Mouse (Mus musculus): ENCODE data around the gene Bcl2.

Bcl2 gene

GRCm38 (mm10) chr1:106583245-106584241 lies 130.5 kb downstream of the Bcl2 start:
- DNase-seq, result no peak

DNA sequence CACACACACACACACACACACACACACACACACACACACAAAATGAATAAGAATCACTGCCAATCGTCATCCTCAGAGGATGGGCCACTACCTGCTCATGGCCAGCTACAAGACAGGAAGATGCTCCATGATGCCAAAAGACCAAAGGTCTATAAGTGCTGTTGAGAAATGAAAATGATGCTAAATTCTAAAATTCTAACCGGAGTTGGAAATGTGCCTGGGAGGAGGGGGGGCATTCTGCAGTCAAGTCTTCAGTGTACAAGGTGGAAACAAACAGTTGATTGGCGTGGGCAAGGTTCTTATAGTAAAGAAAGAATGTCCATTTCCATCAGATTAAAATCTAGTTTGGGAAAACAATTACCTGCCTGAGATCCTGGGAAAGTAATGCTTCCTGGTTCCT lies 131.3 kb downstream of the Bcl2 start:
- DNase-seq, result no peak

DNA sequence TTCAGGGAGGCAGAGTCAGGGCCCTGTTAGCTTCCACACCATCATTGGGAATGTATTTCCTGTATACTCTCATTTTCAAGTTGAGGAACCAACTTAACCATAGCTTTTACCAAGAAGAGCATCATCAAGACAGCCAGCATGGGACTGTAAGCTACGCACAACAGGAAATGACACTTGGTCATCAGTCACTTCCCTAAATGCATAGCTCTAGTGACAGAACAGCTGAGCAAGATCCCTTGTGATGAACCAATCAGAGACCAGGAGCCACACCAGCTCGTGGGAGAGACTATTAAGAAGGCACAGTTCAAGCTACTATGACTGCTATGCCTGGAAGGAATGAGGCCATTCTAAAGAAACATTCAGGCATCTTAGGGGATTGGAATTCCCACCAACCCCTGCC lies 132.3 kb downstream of the Bcl2 start:
- no peak for DNase-seq

DNA sequence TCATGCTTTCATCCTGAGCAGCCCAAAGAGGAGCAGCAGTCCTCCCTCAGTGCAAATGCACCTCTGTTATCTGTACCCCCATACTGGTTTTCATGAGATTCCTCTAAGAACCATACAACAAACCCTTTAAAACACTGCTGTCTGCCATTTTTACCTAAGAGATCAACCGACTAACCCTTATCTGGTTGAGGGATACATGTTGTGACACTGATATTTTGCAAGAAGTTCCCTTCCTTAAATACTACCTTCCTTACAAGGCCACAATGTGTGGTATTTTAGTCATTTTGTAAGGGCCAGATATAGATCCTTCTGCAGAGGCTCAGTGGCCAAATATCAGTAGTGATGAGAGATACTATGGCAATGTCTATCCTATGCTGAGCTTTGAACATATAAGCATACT lies 134.3 kb downstream of the Bcl2 start:
- no peak for DNase-seq

- no peak for DNase-seq
Observed at GRCm38 (mm10) chr1:106572506-106572905, 141.6 kb downstream of the Bcl2 start.

DNA sequence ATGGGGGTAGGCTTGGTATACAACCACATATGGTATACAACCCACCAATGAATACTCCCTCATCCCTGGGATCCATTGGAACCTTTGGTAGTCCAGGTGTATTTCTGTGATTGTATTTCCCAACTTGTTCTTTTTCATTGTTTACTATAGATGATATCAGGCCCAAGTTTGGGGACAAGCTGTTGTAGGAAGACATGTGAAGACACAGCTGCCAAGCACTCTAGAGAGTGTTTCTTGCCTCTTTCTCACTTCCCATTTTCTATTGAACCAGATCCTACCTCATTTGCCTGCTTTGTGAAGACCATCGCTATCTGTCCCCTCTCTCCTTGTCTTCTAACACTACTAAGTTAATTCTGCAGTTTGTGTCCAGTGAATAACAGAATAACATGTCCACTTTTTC lies 143.2 kb downstream of the Bcl2 start:
- DNase-seq, result no peak

DNA sequence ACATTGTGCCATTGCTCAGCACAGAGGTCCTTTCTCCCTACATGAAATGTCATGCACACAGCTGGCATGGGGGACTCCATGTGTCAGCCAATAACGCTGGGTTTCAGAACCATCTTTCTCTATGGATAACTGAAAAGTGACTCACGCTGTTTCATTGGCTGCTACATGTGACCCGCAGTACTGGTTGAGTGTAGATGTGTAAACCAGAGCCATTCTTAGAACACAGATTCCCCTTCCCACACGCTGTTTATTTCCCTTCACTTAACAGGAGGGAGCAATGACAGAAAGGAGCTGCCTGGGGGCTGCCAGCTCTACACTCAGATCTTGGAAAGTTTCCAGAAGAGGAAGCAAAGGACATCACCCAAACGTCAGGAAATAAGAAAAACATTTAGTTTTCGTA lies 143.7 kb downstream of the Bcl2 start:
- no peak for DNase-seq

DNA sequence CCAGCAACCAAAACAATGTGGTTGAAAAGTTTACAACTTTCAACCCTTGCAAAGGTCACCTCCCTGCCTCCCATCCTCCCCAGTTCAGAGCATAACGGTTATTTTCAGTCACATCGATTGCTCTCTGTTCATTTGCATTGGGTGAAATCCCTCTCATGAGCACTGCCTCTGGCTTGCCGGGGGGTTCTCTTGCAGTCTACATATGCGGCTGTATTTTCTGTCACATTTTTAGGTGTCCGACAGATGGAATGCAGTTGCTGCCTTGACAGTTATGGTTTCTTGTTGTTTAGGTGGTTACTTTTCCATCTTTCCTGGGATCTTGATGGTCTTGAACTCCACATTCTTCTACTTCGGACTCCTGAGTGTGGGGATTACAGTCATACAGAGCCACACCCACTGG lies 144.4 kb downstream of the Bcl2 start:
- DNase-seq, result no peak

DNA sequence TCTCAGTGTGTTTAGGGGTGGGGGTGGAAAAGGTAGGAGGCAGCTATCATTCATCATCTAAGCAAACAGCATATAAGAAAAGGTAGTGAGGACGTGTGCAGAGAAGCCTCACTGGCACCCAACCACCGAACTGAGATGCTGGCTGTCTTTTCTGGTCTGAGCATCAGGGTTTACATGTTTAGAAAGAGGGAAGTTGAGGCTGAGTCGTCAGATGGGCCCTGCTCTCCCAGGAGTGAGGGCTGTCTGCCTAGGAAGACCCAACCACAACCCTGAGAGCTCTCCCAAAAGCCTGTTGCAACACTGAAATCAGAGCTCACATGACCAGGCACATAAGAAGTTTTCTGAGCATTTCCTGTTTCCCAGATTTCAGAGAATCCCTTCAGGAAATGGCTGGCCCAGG lies 145.2 kb downstream of the Bcl2 start:
- DNase-seq, result no peak

DNA sequence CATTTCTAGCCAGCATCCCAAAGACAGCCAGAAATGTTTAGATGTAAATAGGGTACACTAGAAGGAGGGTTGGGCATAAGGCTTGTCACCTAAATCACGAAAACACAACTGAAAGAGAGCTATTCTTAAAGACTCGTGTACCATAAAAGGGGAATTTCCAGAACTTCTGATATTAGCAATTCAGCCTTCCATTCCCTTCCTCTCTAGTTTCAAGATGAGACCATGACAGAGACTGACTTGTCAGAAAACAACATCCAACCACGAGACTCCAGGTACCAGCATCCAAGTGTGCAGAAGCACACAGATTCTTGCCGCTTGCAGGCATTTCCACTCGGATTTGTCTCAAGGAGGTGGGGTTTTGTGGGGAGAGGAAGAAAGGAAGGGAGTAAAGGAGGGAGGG lies 146.6 kb downstream of the Bcl2 start:
- DNase-seq, result no peak

DNA sequence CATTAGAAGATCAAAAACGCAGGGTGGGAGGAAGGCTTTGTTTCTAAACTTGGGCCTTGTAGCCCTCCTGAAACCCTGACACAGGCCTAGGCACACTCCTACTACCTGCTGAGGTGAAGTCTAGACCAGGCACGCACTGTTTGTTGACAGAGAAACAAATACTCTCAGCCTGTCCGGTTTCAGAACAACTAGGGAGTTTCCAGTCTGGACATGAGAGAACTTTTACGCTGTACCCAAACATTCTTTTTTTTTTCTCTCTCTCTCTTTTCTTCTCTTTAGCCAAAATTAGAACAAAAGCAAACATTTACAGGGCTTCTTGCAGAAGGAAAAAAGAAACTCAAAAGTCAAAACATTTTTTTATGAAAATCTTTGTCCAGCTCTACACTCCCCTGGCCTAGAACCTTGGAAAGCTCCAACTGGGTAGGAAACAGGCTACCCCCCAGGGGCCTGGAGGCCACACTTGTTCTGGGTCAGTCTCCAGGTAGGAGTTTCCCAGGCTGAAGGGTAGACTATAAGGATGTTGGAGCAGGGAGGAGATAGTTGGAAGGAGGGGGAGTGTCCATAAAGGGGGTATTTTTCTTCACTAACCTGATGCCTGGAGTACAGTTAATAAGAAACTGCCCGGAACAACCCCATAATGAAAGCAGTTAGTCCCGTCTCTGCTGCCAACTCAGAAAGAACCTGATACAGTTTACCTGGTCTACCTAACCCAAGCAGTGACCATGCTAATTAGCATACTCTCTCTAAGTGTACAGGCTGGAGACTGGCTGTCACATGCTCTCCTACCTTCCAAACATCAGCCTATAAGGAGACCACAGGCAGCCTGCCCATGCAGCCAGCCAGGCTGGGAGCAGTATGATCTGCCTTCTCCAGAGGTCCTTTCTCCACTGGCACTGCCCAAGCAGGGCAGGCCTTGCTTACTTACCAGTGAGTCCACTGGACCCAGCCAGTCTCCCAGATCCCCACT lies 147.7 kb downstream of the Bcl2 start:
- no peak for DNase-seq

- DNase-seq, result no peak
Observed at GRCm38 (mm10) chr1:106565238-106565637, 148.8 kb downstream of the Bcl2 start.

DNA sequence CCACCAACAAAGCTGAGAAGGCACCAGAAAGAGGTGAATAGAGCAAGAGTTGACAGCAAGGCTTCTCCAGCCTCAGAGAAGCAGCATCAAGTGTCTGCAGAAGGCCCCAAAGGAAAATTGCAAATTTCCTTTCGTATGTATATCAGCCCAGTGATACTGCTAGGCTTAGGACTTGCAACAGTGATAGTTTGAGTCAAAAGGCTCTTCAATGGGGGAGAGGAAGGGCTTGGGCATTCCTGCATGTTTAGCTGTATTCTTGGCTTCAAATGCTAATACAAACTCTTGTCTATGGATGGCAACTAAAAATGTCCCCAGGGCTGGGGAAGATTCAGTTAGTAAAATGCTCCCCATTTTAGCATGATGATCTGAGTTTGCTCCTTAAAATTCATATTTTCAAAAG lies 149.6 kb downstream of the Bcl2 start:
- no peak for DNase-seq

GRCm38 (mm10) chr1:106562751-106563150 lies 151.3 kb downstream of the Bcl2 start:
- no peak for DNase-seq

DNA sequence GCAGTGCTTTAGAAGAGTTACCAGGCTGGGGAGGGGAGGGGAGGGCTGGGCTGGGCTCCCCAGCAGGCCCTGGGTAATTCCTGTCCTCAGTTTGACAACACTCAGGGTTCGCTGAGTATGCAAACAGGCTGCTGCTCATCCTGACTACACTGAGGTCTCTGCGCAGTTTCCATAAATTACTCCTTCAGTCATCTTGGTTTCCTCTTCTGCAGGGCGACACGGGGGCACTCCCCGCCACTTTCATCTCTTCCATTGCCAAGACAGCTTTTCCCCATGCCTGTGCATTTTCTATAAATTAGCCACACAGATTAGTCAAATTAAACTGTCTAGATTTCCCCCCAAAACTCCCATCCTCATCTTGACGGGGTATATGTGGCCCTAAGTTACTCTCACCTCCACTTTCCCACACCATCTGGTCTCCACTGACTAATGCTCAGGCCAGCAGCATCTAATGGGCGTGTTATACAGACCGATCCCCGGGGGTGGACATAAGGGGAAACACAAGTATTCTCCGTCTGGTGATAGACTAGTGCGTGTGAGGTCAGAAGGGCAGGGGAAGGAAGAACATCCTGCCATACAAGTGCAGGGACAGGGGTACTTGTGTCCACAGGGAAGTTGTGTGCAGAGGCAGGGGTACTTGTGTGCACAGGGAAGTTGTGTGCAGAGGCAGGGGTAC lies 152.9 kb downstream of the Bcl2 start:
- no peak for DNase-seq

GRCm38 (mm10) chr1:106560105-106560504 lies 154.0 kb downstream of the Bcl2 start:
- DNase-seq, result no peak

GRCm38 (mm10) chr1:106559116-106559605 lies 154.9 kb downstream of the Bcl2 start:
- no peak for DNase-seq

DNA sequence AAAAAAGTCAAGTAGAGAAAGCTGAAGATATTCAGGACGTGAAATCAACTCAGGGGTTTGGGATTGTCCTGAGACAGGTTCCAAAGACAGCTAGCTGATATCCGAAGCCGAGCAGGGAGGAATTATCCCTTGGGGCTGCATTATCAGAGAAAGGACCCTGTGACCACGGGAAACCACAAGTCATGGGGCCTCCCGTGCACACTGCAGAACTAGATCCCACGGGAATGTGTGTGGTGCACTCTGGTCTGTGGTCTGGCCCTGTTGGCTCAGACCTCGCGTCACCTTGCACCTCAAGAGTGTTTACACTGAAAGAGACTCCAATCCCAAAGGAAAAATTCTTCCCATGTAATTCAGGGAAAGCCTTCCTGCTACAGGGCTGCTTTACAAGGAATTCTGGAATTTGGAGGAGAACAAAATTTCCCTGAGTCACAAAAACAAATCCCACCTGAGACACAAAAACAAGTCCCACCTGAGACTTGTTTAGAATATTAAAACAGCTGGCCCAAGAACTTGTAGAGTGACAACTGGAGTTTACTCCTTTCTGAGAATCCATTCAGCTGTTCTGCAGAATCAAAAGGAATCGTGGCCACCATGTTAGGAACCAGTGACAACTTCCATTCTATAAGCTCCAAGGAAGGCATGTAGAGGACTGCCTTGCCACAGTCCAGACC lies 158.4 kb downstream of the Bcl2 start:
- no peak for DNase-seq

- no peak for DNase-seq
Observed at GRCm38 (mm10) chr1:106553846-106554802, 159.9 kb downstream of the Bcl2 start.

- DNase-seq, result no peak
Observed at GRCm38 (mm10) chr1:106552856-106553255, 161.2 kb downstream of the Bcl2 start.

DNA sequence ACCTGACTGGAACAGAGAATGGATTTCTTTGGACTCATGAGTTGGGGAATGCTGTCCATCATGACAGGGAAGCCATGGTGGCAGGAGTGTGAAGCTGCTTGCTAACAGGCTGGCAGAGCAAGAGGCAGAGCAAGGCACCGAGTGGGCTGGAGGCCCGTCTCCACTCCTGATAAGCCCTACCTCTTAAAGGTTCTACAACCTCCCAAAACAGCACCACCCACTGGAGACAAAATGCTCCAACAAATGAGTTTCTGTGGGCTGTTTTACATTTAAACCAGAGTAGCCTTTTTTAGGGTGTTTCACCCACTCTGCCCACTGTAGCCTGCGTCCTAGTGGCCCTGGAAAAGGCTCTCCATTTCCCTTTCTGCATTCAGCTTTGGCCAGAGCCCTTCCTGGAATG lies 163.5 kb downstream of the Bcl2 start:
- no peak for DNase-seq
